Mouse (Mus musculus): Measurements from ENCODE around the gene 1700007K13Rik. TPM values are rescaled to one million over a fixed set of nuclear protein-coding genes. Genes with fewer than 3 reads are reported as not detected.

The 1700007K13Rik gene
- total and polyA plus RNA-seq, 3 experiments: 0.74 to 0.98 TPM; not detected in 1

DNA sequence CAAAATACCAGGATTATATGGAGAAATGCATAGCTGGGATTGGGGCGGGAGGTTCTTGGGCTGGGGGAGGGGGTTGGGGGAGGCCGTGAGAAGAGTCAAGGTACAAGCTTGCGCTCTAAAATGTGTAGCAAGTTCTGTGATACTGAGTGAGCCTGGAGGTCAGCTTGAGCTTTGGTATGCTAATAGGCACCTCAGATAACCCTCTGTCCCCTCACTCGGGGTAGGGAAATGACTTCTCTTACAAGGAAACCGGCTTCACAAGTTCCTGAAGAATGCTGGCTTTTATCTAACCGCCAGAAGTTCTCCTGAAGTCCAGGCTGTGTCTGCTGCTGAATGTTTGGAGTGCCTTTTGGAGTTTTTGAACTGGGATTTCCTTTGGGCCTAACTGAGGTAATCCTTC lies 35.3 kb downstream of the 1700007K13Rik start:
- Histone ChIP-seq H3K4me1 (ENCODE audit: control insufficient read depth in 1 of 2, insufficient read depth in 2 of 2) (no peaks in the 10 kb centered on the region), H3K9ac (ENCODE audit: insufficient read depth, low read depth) (no peak overlapping the region), H3K27me3 (replicated peaks) (peaks cover 47% of the 10 kb centered on the region), H3K4me2 (ENCODE audit: insufficient read depth, low read depth, poor library complexity, severe bottlenecking) (no peak overlapping the region), H3K27ac (ENCODE audit: insufficient read depth, low read depth) (no peak overlapping the region), H3K9me3 (replicated peaks; ENCODE audit: low read length) (peaks cover 13% of the 10 kb centered on the region), H3K36me3 (replicated peaks in 1 of 2; ENCODE audit: control insufficient read depth in 1 of 2, insufficient read depth in 1 of 2, low read length in 1 of 2) (no peaks in the 10 kb centered on the region), H3K4me3 (replicated peaks in 1 of 3; ENCODE audit: low read depth in 2 of 3, low read length in 2 of 3, poor library complexity in 1 of 3) (no peak overlapping the region), H3K79me2 (replicated peaks; ENCODE audit: control insufficient read depth, extremely low read depth, insufficient read depth, poor library complexity, severe bottlenecking) (no peaks in the 10 kb centered on the region)
- in situ Hi-C loops (cut with MboI; ENCODE audit: low pct_ligation_motif_present, low pct_unique_long_range_greater_than_20kb, low sequenced_read_pairs) (no loop called here), dilution Hi-C loops (cut with MboI; ENCODE audit: extremely low pct_ligation_motif_present, extremely low pct_unique_long_range_greater_than_20kb, low sequenced_read_pairs) (no loop called here)
- DNase-seq (ENCODE audit: extremely low read depth): no peak
- TF ChIP-seq ELF1 (IDR thresholded peaks at IDR 0.05; ENCODE audit: low read depth, low read length) (no peak), CTCF (conservative IDR thresholded peaks at IDR 0.05 in 1 of 2, IDR thresholded peaks at IDR 0.05 in 1 of 2; ENCODE audit: low read depth in 2 of 2, low read length in 2 of 2) (no peak), ZKSCAN1 (IDR thresholded peaks at IDR 0.05; ENCODE audit: borderline replicate concordance, low read depth, low read length) (no peak), JUN (IDR thresholded peaks at IDR 0.05; ENCODE audit: insufficient read depth, low read depth, low read length) (no peak), POLR2AphosphoS2 (IDR thresholded peaks at IDR 0.05; ENCODE audit: low read depth, low read length) (no peak), TCF12 (IDR thresholded peaks at IDR 0.05; ENCODE audit: low read depth, low read length) (no peak), GABPA (IDR thresholded peaks at IDR 0.05; ENCODE audit: insufficient replicate concordance, low read depth, low read length) (no peak)

DNA sequence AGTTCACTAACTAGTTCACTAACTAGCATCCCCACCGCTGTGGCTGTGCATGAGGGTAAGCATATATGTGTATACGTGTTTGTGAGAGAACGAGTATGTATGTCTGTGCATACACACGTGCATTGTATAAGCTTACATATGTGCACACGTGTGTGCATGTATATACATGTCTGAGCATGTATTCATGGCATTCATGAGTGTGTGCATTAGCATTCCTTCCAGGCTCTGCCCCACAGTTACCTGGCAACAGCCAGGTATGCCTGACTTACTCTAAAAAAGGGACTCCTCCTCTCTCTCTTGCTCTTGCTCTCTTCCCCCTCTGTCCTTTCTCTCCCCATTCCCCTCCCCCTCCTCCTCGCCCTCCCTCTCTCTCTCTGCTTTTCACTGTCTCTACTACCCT lies 38.9 kb downstream of the 1700007K13Rik start:
- Histone ChIP-seq H3K9ac (ENCODE audit: insufficient read depth, low read depth) (no peak overlapping the region), H3K36me3 (replicated peaks in 1 of 2; ENCODE audit: control insufficient read depth in 1 of 2, insufficient read depth in 1 of 2, low read length in 1 of 2) (no peaks in the 10 kb centered on the region), H3K79me2 (replicated peaks; ENCODE audit: control insufficient read depth, extremely low read depth, insufficient read depth, poor library complexity, severe bottlenecking) (no peaks in the 10 kb centered on the region), H3K27ac (ENCODE audit: insufficient read depth, low read depth) (no peak overlapping the region), H3K27me3 (replicated peaks) (peaks cover 54% of the 10 kb centered on the region), H3K4me3 (replicated peaks in 1 of 3; ENCODE audit: low read depth in 2 of 3, low read length in 2 of 3, poor library complexity in 1 of 3) (no peak overlapping the region), H3K9me3 (replicated peaks; ENCODE audit: low read length) (peaks cover 13% of the 10 kb centered on the region), H3K4me1 (ENCODE audit: control insufficient read depth in 1 of 2, insufficient read depth in 2 of 2) (no peaks in the 10 kb centered on the region), H3K4me2 (ENCODE audit: insufficient read depth, low read depth, poor library complexity, severe bottlenecking) (no peak overlapping the region)
- no peak for DNase-seq (ENCODE audit: extremely low read depth)
- TF ChIP-seq CHD1 (IDR thresholded peaks at IDR 0.05; ENCODE audit: low read depth, low read length) (no peak), NELFE (IDR thresholded peaks at IDR 0.05; ENCODE audit: low read depth, low read length) (no peak), ELF1 (IDR thresholded peaks at IDR 0.05; ENCODE audit: low read depth, low read length) (no peak), TBP (conservative IDR thresholded peaks at IDR 0.05; ENCODE audit: low read depth, low read length) (no peak), ZMIZ1 (IDR thresholded peaks at IDR 0.05; ENCODE audit: low read depth, low read length) (no peak), MAX (IDR thresholded peaks at IDR 0.05; ENCODE audit: low read length) (no peak)
- dilution Hi-C loops (cut with MboI; ENCODE audit: extremely low pct_ligation_motif_present, extremely low pct_unique_long_range_greater_than_20kb, low sequenced_read_pairs): no loop called here
- in situ Hi-C loops (cut with MboI; ENCODE audit: low pct_ligation_motif_present, low pct_unique_long_range_greater_than_20kb, low sequenced_read_pairs): no loop called here

DNA sequence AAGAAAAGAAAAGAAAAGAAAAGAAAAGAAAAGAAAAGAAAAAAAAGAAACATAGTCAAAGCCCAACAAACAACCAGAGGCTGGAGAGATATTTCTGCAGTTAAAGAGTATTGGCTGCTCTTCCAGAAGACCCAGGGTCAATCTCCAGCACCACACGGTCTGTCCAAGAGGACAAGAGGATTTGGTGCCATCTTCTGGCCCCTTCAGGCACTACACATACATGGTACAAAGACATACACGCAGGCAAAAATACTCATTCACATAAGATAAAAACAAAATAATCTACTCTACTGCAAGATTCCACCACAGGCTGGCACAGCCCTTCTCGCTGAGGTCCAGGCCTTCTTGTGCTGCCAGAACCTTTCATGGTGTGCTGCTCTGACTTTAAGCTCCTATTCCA lies 43.0 kb downstream of the 1700007K13Rik start:
- Histone ChIP-seq H3K4me2 (ENCODE audit: insufficient read depth, low read depth, poor library complexity, severe bottlenecking) (no peak overlapping the region), H3K4me3 (replicated peaks in 1 of 3; ENCODE audit: low read depth in 2 of 3, low read length in 2 of 3, poor library complexity in 1 of 3) (no peak overlapping the region), H3K27me3 (replicated peaks) (peaks cover 65% of the 10 kb centered on the region), H3K4me1 (ENCODE audit: control insufficient read depth in 1 of 2, insufficient read depth in 2 of 2) (0 out of 4 replicates have a peak, but pooled peaks cover 0 to 2% of the 10 kb centered on the region in 2 experiments), H3K79me2 (replicated peaks; ENCODE audit: control insufficient read depth, extremely low read depth, insufficient read depth, poor library complexity, severe bottlenecking) (no peaks in the 10 kb centered on the region), H3K36me3 (replicated peaks in 1 of 2; ENCODE audit: control insufficient read depth in 1 of 2, insufficient read depth in 1 of 2, low read length in 1 of 2) (no peaks in the 10 kb centered on the region), H3K9ac (ENCODE audit: insufficient read depth, low read depth) (no peak overlapping the region), H3K27ac (ENCODE audit: insufficient read depth, low read depth) (no peak overlapping the region), H3K9me3 (replicated peaks; ENCODE audit: low read length) (no peaks in the 10 kb centered on the region)
- dilution Hi-C loops (cut with MboI; ENCODE audit: extremely low pct_ligation_motif_present, extremely low pct_unique_long_range_greater_than_20kb, low sequenced_read_pairs): no loop called here
- DNase-seq (ENCODE audit: extremely low read depth): peak; percentile 69
- TF ChIP-seq RAD21 (IDR thresholded peaks at IDR 0.05; ENCODE audit: low read depth, low read length) (peak; percentile 57), SMC3 (IDR thresholded peaks at IDR 0.05; ENCODE audit: low read depth, low read length) (peak; percentile 60), ZNF384 (IDR thresholded peaks at IDR 0.05; ENCODE audit: low read depth, low read length) (peak; percentile 52; the same call in 1 of the 2 replicates), CTCF (conservative IDR thresholded peaks at IDR 0.05 in 1 of 2, IDR thresholded peaks at IDR 0.05 in 1 of 2; ENCODE audit: low read depth in 2 of 2, low read length in 2 of 2) (peak; percentile 45 to 74), MAZ (IDR thresholded peaks at IDR 0.05; ENCODE audit: low read depth, low read length) (no peak)
- in situ Hi-C loops (cut with MboI; ENCODE audit: low pct_ligation_motif_present, low pct_unique_long_range_greater_than_20kb, low sequenced_read_pairs): no loop called here

Data from CH12.LX (cell line).